Mouse (Mus musculus) MEL (cell line): Measurements from ENCODE around the gene Snapc2. TPM values are rescaled to one million over a fixed set of nuclear protein-coding genes. Genes with fewer than 3 reads are reported as not detected.
A peak's percentile ranks its signal among the peaks of the same experiment; 100 is the strongest.

Source experiments
- DNase-seq: peaks from one replicate; pipeline ENCODE4 v3.0.0; 2011; ENCODE audit warnings: low read depth, low spot score
- H3K27ac ChIP-seq: 2 replicates; pipeline ENCODE4 v1.5.1; 2012; ENCODE audit warnings: low read depth, mild to moderate bottlenecking, control low read depth, low read length, moderate library complexity; ENCODE audit not compliant: control insufficient read depth
- H3K27me3 ChIP-seq, 2 experiments: fragments of 150-350 bp in 1 of 2; sonication (generic) in 1 of 2; 2 replicates each; pipeline ENCODE4 v1.6.1; 2012; ENCODE audit warnings: low read length in 2 of 2, mild to moderate bottlenecking in 2 of 2, improper control_type of control experiment in 1 of 2, moderate library complexity in 1 of 2; ENCODE audit not compliant: insufficient read depth in 2 of 2, control insufficient read depth in 1 of 2
- H3K36me3 ChIP-seq, 2 experiments: 2 replicates each; pipeline ENCODE4 v1.6.1; 2012 to 2014; ENCODE audit warnings: low read length in 2 of 2, improper control_type of control experiment in 1 of 2, inconsistent platforms in 1 of 2, mild to moderate bottlenecking in 1 of 2; ENCODE audit not compliant: insufficient read depth in 2 of 2, control insufficient read depth in 1 of 2
- H3K4me1 ChIP-seq, 2 experiments: fragments of 150-350 bp in 1 of 2; sonication (generic) in 1 of 2; 2 replicates each; pipeline ENCODE4 v1.6.1; 2012; ENCODE audit warnings: low read length in 2 of 2, improper control_type of control experiment in 1 of 2, mild to moderate bottlenecking in 1 of 2; ENCODE audit not compliant: insufficient read depth in 2 of 2, control insufficient read depth in 1 of 2
- H3K4me3 ChIP-seq, 2 experiments: fragments of 150-350 bp in 1 of 2; sonication (generic) in 1 of 2; 2 replicates each; pipeline ENCODE4 v1.5.1; 2012; ENCODE audit warnings: low read depth in 2 of 2, low read length in 2 of 2, mild to moderate bottlenecking in 2 of 2, moderate library complexity in 2 of 2, control low read depth in 1 of 2, improper control_type of control experiment in 1 of 2; ENCODE audit not compliant: control insufficient read depth in 1 of 2, insufficient read depth in 1 of 2
- H3K79me2 ChIP-seq: 2 replicates; pipeline ENCODE4 v1.6.1; 2012; ENCODE audit warnings: mild to moderate bottlenecking, low read length, moderate library complexity; ENCODE audit not compliant: control insufficient read depth, poor library complexity, insufficient read depth
- H3K9ac ChIP-seq: 2 replicates; pipeline ENCODE4 v1.6.1; 2012; ENCODE audit warnings: low read depth, mild to moderate bottlenecking, control low read depth, low read length, moderate library complexity; ENCODE audit not compliant: control insufficient read depth, poor library complexity, severe bottlenecking
- H3K9me3 ChIP-seq: fragments of 150-350 bp; sonication (generic); replicated peaks from 2 replicates; pipeline ENCODE4 v1.6.1; 2012; ENCODE audit warnings: mild to moderate bottlenecking, low read length, improper control_type of control experiment, moderate library complexity; ENCODE audit not compliant: insufficient read depth
- CHD2 ChIP-seq: IDR thresholded peaks from 2 replicates; pipeline ENCODE4 v1.6.1; 2011; ENCODE audit warnings: low read length, improper control_type of control experiment
- CTCF ChIP-seq, 3 experiments: IDR thresholded peaks in 2 of 3; conservative IDR thresholded peaks in 1 of 3; 2 replicates each; pipeline ENCODE4 v1.5.1; 2011 to 2012; ENCODE audit warnings: low read length in 3 of 3, low read depth in 2 of 3, mild to moderate bottlenecking in 2 of 3, improper control_type of control experiment in 1 of 3, inconsistent platforms in 1 of 3, mixed read lengths in 1 of 3, moderate library complexity in 1 of 3; ENCODE audit not compliant: control insufficient read depth in 1 of 3, insufficient read depth in 1 of 3, poor library complexity in 1 of 3, severe bottlenecking in 1 of 3
- E2F4 ChIP-seq: IDR thresholded peaks from 2 replicates; pipeline ENCODE4 v1.6.1; 2011; ENCODE audit warnings: low read depth, low read length, improper control_type of control experiment, borderline replicate concordance
- ELF1 ChIP-seq: IDR thresholded peaks from 2 replicates; pipeline ENCODE4 v1.6.1; 2014; ENCODE audit warnings: low read depth, mild to moderate bottlenecking, inconsistent platforms, low read length, improper control_type of control experiment, moderate library complexity
- ETS1 ChIP-seq: IDR thresholded peaks from 2 replicates; pipeline ENCODE4 v1.6.1; 2012; ENCODE audit warnings: low read depth, mild to moderate bottlenecking, inconsistent platforms, low read length, improper control_type of control experiment, moderate library complexity
- GABPA ChIP-seq: IDR thresholded peaks from 2 replicates; pipeline ENCODE4 v1.6.1; 2012; ENCODE audit warnings: low read depth, mild to moderate bottlenecking, inconsistent platforms, low read length, improper control_type of control experiment, moderate library complexity
- HCFC1 ChIP-seq: IDR thresholded peaks from 2 replicates; pipeline ENCODE4 v1.6.1; 2012; ENCODE audit warnings: low read depth, mild to moderate bottlenecking, inconsistent platforms, low read length, improper control_type of control experiment, moderate library complexity
- KAT2A ChIP-seq: conservative IDR thresholded peaks from 2 replicates; pipeline ENCODE4 v1.6.1; 2012; ENCODE audit warnings: low read depth, low read length, improper control_type of control experiment, inconsistent platforms
- MAFK ChIP-seq: IDR thresholded peaks from 2 replicates; pipeline ENCODE4 v1.6.1; 2011; ENCODE audit warnings: low read depth, mild to moderate bottlenecking, low read length, improper control_type of control experiment, borderline replicate concordance
- MXI1 ChIP-seq: IDR thresholded peaks from 2 replicates; pipeline ENCODE4 v1.6.1; 2011; ENCODE audit warnings: mild to moderate bottlenecking, low read depth, low read length, improper control_type of control experiment
- MYC ChIP-seq: IDR thresholded peaks from 2 replicates; pipeline ENCODE4 v1.6.1; 2011; ENCODE audit warnings: low read depth, mild to moderate bottlenecking, low read length, improper control_type of control experiment, moderate library complexity
- POLR2A ChIP-seq, 2 experiments: IDR thresholded peaks; 2 replicates each; pipeline ENCODE4 v1.6.1; 2011 to 2012; ENCODE audit warnings: low read length in 2 of 2, mild to moderate bottlenecking in 2 of 2, control low read depth in 1 of 2, improper control_type of control experiment in 1 of 2, low read depth in 1 of 2, moderate library complexity in 1 of 2; ENCODE audit not compliant: control insufficient read depth in 1 of 2, insufficient read depth in 1 of 2, poor library complexity in 1 of 2
- RAD21 ChIP-seq: IDR thresholded peaks from 2 replicates; pipeline ENCODE4 v1.6.1; 2011; ENCODE audit warnings: mild to moderate bottlenecking, low read depth, low read length, improper control_type of control experiment
- SIN3A ChIP-seq: IDR thresholded peaks from 2 replicates; pipeline ENCODE4 v1.6.1; 2012; ENCODE audit warnings: low read length, improper control_type of control experiment, inconsistent platforms
- SMC3 ChIP-seq: IDR thresholded peaks from 2 replicates; pipeline ENCODE4 v1.6.1; 2011; ENCODE audit warnings: low read depth, low read length, improper control_type of control experiment
- TBP ChIP-seq: IDR thresholded peaks from 2 replicates; pipeline ENCODE4 v1.8.0; 2011; ENCODE audit warnings: low read depth, low read length, improper control_type of control experiment
- UBTF ChIP-seq: IDR thresholded peaks from 2 replicates; pipeline ENCODE4 v1.6.1; 2012; ENCODE audit warnings: low read depth, mild to moderate bottlenecking, inconsistent platforms, low read length, improper control_type of control experiment, moderate library complexity, borderline replicate concordance; ENCODE audit not compliant: insufficient read depth
- USF1 ChIP-seq: IDR thresholded peaks from 2 replicates; pipeline ENCODE4 v1.6.1; 2014; ENCODE audit warnings: low read depth, mild to moderate bottlenecking, inconsistent platforms, low read length, improper control_type of control experiment, moderate library complexity
- ZKSCAN1 ChIP-seq: IDR thresholded peaks from 2 replicates; pipeline ENCODE4 v1.6.1; 2012; ENCODE audit warnings: low read depth, mild to moderate bottlenecking, inconsistent platforms, low read length, improper control_type of control experiment, moderate library complexity
- ZNF384 ChIP-seq: IDR thresholded peaks from 2 replicates; pipeline ENCODE4 v1.6.1; 2012; ENCODE audit warnings: low read depth, mild to moderate bottlenecking, inconsistent platforms, low read length, improper control_type of control experiment
- polyA plus RNA-seq, 2 experiments: library from polyadenylated mRNA; stranded (reverse) in 1 of 2; unstranded in 1 of 2; fragments of >175 nt in 1 of 2; fragments of >200 nt in 1 of 2; gene quantifications; 2 replicates each; pipeline versions ENCODE4 v1.2.1 to v1.2.4; 2012; ENCODE audit warnings: low replicate concordance in 2 of 2, low read depth in 1 of 2; ENCODE audit not compliant: insufficient read length in 2 of 2, insufficient read depth in 1 of 2, missing spikeins in 1 of 2
- total RNA-seq: library from RNA; depleted of rRNA; stranded (reverse); fragments of 300-350 nt; gene quantifications from 2 replicates; pipeline ENCODE4 v1.2.3, GENCODE M21; 2012

Snapc2 gene
- total and polyA plus RNA-seq, 3 experiments: 24.2 to 46.2 TPM; not detected in 1

- no peak for TF ChIP-seq RAD21
- TF ChIP-seq ELF1: peak; percentile 73
- TF ChIP-seq UBTF: no peak
- peak; percentile 93 for TF ChIP-seq SIN3A
- TF ChIP-seq MYC: peak; percentile 32; the same call in 1 of the 2 replicates
- TF ChIP-seq KAT2A: peak; percentile 72; the same call in 1 of the 2 replicates
- TF ChIP-seq POLR2A (IDR thresholded peaks at IDR 0.05; ENCODE audit: control insufficient read depth in 1 of 2, insufficient read depth in 1 of 2, low read depth in 1 of 2, low read length in 2 of 2, poor library complexity in 1 of 2): peak; percentile 86 to 91
- no peak for TF ChIP-seq ZKSCAN1
- no peak for TF ChIP-seq ETS1
- peak; percentile 82 for TF ChIP-seq TBP
- TF ChIP-seq CHD2: no peak
- TF ChIP-seq GABPA: no peak
- TF ChIP-seq ZNF384: no peak
- no peak for TF ChIP-seq E2F4
- no peak for TF ChIP-seq MAFK
- TF ChIP-seq SMC3: no peak
These were observed 22.6 kb downstream of the Snapc2 start, which contains the start of gene Timm44 (continued) for GRCm38 (mm10) chr8:4275275-4276110.

GRCm38 (mm10) chr8:4276111-4276465 is 23.2 kb downstream of the Snapc2 start:
- Histone ChIP-seq H3K79me2 (peaks cover 15% of the 10 kb centered on the region), H3K9ac (peak overlapping the region; percentile 72), H3K36me3 (peaks cover 4 to 9% of the 10 kb centered on the region in 2 experiments; a peak in 2 of 4 replicates), H3K27ac (peak overlapping the region; percentile 53), H3K9me3 (no peaks in the 10 kb centered on the region), H3K4me1 (peaks cover 2 to 10% of the 10 kb centered on the region in 2 experiments; a peak in 3 of 4 replicates), H3K27me3 (no peaks in the 10 kb centered on the region), H3K4me3 (peak overlapping the region; percentile 53 to 91)
- no peak for DNase-seq
- TF ChIP-seq MXI1 (0 out of 2 replicates have a peak, but pooled peaks have one; percentile 9), USF1 (no peak)

GRCm38 (mm10) chr8:4292738-4293137 is 39.9 kb downstream of the Snapc2 start:
- no peak for DNase-seq
- Histone ChIP-seq H3K79me2 (no peaks in the 10 kb centered on the region), H3K27ac (no peak overlapping the region), H3K4me1 (peaks cover 0 to 5% of the 10 kb centered on the region in 2 experiments; a peak in 1 of 4 replicates), H3K4me3 (no peak overlapping the region), H3K36me3 (peaks cover 9 to 28% of the 10 kb centered on the region in 2 experiments), H3K9me3 (no peaks in the 10 kb centered on the region), H3K27me3 (no peaks in the 10 kb centered on the region), H3K9ac (no peak overlapping the region)
- TF ChIP-seq CTCF (IDR thresholded peaks at IDR 0.05 in 2 of 3, conservative IDR thresholded peaks at IDR 0.05 in 1 of 3; ENCODE audit: control insufficient read depth in 1 of 3, insufficient read depth in 1 of 3, low read depth in 2 of 3, low read length in 3 of 3, poor library complexity in 1 of 3, severe bottlenecking in 1 of 3) (peak in 2 of 3 experiments; percentile 16 to 32; a peak in 3 of 6 replicates), HCFC1 (no peak), POLR2A (IDR thresholded peaks at IDR 0.05; ENCODE audit: control insufficient read depth in 1 of 2, insufficient read depth in 1 of 2, low read depth in 1 of 2, low read length in 2 of 2, poor library complexity in 1 of 2) (0 out of 4 replicates have a peak, but pooled peaks of 1 of the 2 experiments have one; percentile 26)
